Mouse (Mus musculus) thymus, adult 2 months (tissue): ENCODE results near the gene Pla2g4e.
"Not testable (repeated sequence)": the region's sequence is repeated elsewhere in the genome, so short reads cannot be mapped to it uniquely, and the experiment has no call there.

Source experiments
- CTCF ChIP-seq: fragments of 200-500 bp; IDR thresholded peaks from 2 replicates; pipeline ENCODE4 v1.5.1; 2012; ENCODE audit warnings: mild to moderate bottlenecking, control low read depth, low read length, moderate library complexity, borderline replicate concordance; ENCODE audit not compliant: control insufficient read depth, poor library complexity, insufficient read depth; ENCODE audit errors: extremely low read depth
- POLR2A ChIP-seq: fragments of 200-500 bp; IDR thresholded peaks from 2 replicates; pipeline ENCODE4 v1.6.1; 2012; ENCODE audit warnings: mild to moderate bottlenecking, low read length, control low read depth, moderate library complexity; ENCODE audit not compliant: control insufficient read depth, poor library complexity, insufficient read depth; ENCODE audit errors: extremely low read depth

DNA sequence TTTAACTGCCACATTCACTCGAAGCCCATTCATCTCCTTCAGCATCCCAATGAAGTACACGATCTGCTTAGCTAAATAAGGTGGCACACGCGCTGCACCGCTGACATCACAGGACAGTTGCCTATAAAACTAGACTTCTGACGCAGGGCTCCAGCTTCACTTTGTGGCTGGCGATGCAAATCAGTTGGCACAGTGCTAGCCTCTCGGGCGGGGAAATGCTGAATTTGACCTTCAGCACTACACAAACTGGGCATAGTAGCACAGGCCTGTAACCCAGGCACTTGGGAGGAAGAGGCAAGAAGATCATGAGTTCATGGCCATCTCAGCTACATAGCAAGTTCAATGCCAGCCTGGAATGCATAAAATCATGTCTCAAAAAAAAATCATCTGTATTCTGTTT lies 6.4 kb downstream of the Pla2g4e start:
- not testable (repeated sequence) for TF ChIP-seq POLR2A, CTCF
